22 mouse cellular contexts compared by ENCODE assay signal in the genomic region with DNA sequence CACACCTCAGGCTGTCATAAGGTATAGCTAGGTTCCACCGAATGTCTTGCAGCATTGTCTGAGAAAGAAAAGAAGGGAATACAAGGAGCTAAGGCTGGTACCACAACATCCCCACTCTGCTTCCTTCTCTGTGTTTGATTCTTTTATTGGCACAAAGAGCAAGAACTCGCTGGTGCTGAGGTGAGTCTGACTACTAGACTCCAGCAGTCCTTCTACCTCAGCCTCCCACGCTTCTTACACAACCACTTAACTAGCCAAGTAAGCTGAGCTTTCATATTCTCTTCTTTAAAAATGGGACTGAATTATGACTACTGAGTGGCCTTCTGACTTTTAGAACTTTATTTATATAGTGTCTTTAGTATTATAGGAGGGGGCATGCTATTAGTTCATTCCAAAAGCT. TPM values are rescaled to one million over a fixed set of nuclear protein-coding genes. Genes with fewer than 3 reads are reported as not detected.
A peak's percentile ranks its signal among the peaks of the same experiment; 100 is the strongest.
DNase-seq lines count a peak whose midpoint lies in the region; TF ChIP-seq lines count a peak whose summit lies in the region.
"Had no signal": no experiment of that assay in that cellular context is flagged by ENCODE, and none has a peak within 500 bp of the region (broad histone marks: within the 10 kb centered on the region; RNA-seq: fewer than 3 reads in every experiment).

No protein-coding gene starts in this region.

- DNase-seq in left cerebral cortex, adult 2 months (ENCODE audit: extremely low spot score in 1 of 2, low spot score in 2 of 2), result no peak
- DNase-seq in left cerebral cortex, postnatal 14 days (ENCODE audit: low spot score in 2 of 2), result no peak
- DNase-seq in right cerebral cortex, adult 18-20 months, result peak; percentile 22
- no peak for DNase-seq in right cerebral cortex, postnatal 14 days
- DNase-seq in fat pad, adult 2 months (ENCODE audit: extremely low read depth, low read depth, low spot score), result peak; percentile 49
- DNase-seq in urinary bladder, postnatal 10 days (ENCODE audit: low spot score), result no peak
- DNase-seq: adrenal gland, adult 8-10 months; adrenal gland, postnatal 14 days; adrenal gland, postnatal 36 days; cerebellum, adult 11 months; cerebellum, adult 18-20 months; cerebellum, adult 8-10 months; cerebellum, adult 9-11 months; cerebellum, postnatal 14 days; cerebellum, postnatal 36 days; embryo, embryonic 11 days; forebrain, postnatal 0 days had no signal

- no peak for TF ChIP-seq CTCF in left cerebral cortex, adult 2 months (IDR thresholded peaks at IDR 0.05)

- H3K4me3 ChIP-seq in left cerebral cortex, adult 2 months, result no peak overlapping the region
- H3K4me3 ChIP-seq: embryonic facial prominence, embryonic 13.5 days; embryonic facial prominence, embryonic 15.5 days; erythroblast, embryonic 14.5 days; forebrain, embryonic 13.5 days; forebrain, embryonic 15.5 days had no signal

- peak overlapping the region; percentile 13; the same call in 1 of the 2 replicates for H3K27ac ChIP-seq in left cerebral cortex, adult 2 months
- H3K27ac ChIP-seq: embryonic facial prominence, embryonic 13.5 days; embryonic facial prominence, embryonic 15.5 days; forebrain, embryonic 13.5 days; forebrain, embryonic 15.5 days had no signal

- intact Hi-C loops in left cerebral cortex, adult 2 months (cut with DNase I), result no loop called here
- intact Hi-C loops in left cerebral cortex, postnatal 14 days (cut with DNase I), result no loop called here

RNA-seq across cellular contexts. Expression of a gene that starts 56.9 kb away (rescaled TPM):
- total RNA-seq in left cerebral cortex, adult 2 months (2021), result 10 to 100 TPM; 55.6 to 57.1 TPM
- 10 to 100 TPM; 47.6 to 50.4 TPM for total RNA-seq in left cerebral cortex, postnatal 14 days (2021)

Comparison
In these comparisons a context has a peak if more than half of its experiments do, and no peak if none do; other contexts are left out.
1. DNase-seq: peak in right cerebral cortex, adult 18-20 months (single experiment) and fat pad, adult 2 months (single experiment); none in left cerebral cortex, adult 2 months (0 of 2), left cerebral cortex, postnatal 14 days (0 of 2), right cerebral cortex, postnatal 14 days (single experiment) and urinary bladder, postnatal 10 days (single experiment).